20 mouse cellular contexts compared by ENCODE assay signal in genomic region chr15:103005797-103006196, GRCm38 (mm10). TPM values are rescaled to one million over a fixed set of nuclear protein-coding genes. Genes with fewer than 3 reads are reported as not detected.
DNase-seq lines count a peak whose midpoint lies in the region; TF ChIP-seq lines count a peak whose summit lies in the region.
"Had no signal": no experiment of that assay in that cellular context is flagged by ENCODE, and none has a peak within 500 bp of the region (broad histone marks: within the 10 kb centered on the region; RNA-seq: fewer than 3 reads in every experiment).

No protein-coding gene starts in this region.

- no peak for TF ChIP-seq CTCF in kidney, adult 2 months (conservative IDR thresholded peaks at IDR 0.05; ENCODE audit: insufficient read depth, insufficient read length, low read depth, low read length)
- TF ChIP-seq CTCF in small intestine, adult 2 months (IDR thresholded peaks at IDR 0.05; ENCODE audit: extremely low read depth, insufficient read length, insufficient replicate concordance, low read depth, low read length): no peak

- peaks cover 21% of the 10 kb centered on the region for H3K4me1 ChIP-seq in kidney, adult 2 months (ENCODE audit: control insufficient read depth, insufficient read depth, low read length)
- H3K4me1 ChIP-seq in brown adipose tissue, adult 24 weeks (ENCODE audit: control insufficient read depth, insufficient read depth, insufficient read length, low read length): 0 out of 2 replicates have a peak, but pooled peaks cover 4% of the 10 kb centered on the region
- peaks cover 99% of the 10 kb centered on the region for H3K4me1 ChIP-seq in limb, embryonic 10.5 days
- peaks cover 2% of the 10 kb centered on the region; the same call in 1 of the 2 replicates for H3K4me1 ChIP-seq in small intestine, adult 2 months (ENCODE audit: control insufficient read depth, insufficient read depth, insufficient read length, low read length)
- H3K4me1 ChIP-seq: embryonic facial prominence, embryonic 15.5 days; hindbrain, embryonic 13.5 days had no signal

- H3K36me3 ChIP-seq in kidney, adult 2 months (ENCODE audit: control insufficient read depth, insufficient read depth, low read length): no peaks in the 10 kb centered on the region
- no peaks in the 10 kb centered on the region for H3K36me3 ChIP-seq in limb, embryonic 10.5 days
- no peaks in the 10 kb centered on the region for H3K36me3 ChIP-seq in small intestine, adult 2 months (ENCODE audit: control insufficient read depth, insufficient read depth, low read length)
- H3K36me3 ChIP-seq: embryonic facial prominence, embryonic 15.5 days; heart, embryonic 12.5 days; hindbrain, embryonic 13.5 days had no signal

- H3K27ac ChIP-seq in kidney, adult 2 months (ENCODE audit: insufficient read depth, low read depth, low read length): peak overlapping the region; percentile 37; the same call in 1 of the 2 replicates
- peak overlapping the region; percentile 77 for H3K27ac ChIP-seq in brown adipose tissue, adult 24 weeks (replicated peaks; ENCODE audit: low read depth, low read length)
- H3K27ac ChIP-seq in limb, embryonic 10.5 days: peak overlapping the region; percentile 83
- H3K27ac ChIP-seq in small intestine, adult 2 months (ENCODE audit: insufficient read depth, low read depth, low read length): peak overlapping the region; percentile 52
- H3K27ac ChIP-seq: embryonic facial prominence, embryonic 15.5 days; hindbrain, embryonic 13.5 days; layer of hippocampus, adult 2 months had no signal

- DNase-seq in kidney, adult 2 months: no peak
- no peak for DNase-seq in kidney, postnatal 14 days
- DNase-seq in limb, embryonic 10.5 days (ENCODE audit: low spot score): no peak
- no peak for DNase-seq in natural killer cell, adult 2 months (ENCODE audit: low spot score in 2 of 2)
- DNase-seq in spleen, adult 18-20 months: no peak
- DNase-seq in heart, postnatal 25 days (ENCODE audit: low spot score): no peak
- DNase-seq: cerebellum, postnatal 36 days; lung, adult 2 months; thymus, postnatal 4 days had no signal

- H3K27me3 ChIP-seq in kidney, adult 2 months (replicated peaks; ENCODE audit: control insufficient read depth, insufficient read depth, low read length): no peaks in the 10 kb centered on the region
- H3K27me3 ChIP-seq in limb, embryonic 10.5 days (ENCODE audit: low read depth, poor library complexity, severe bottlenecking): peaks cover 99% of the 10 kb centered on the region
- H3K27me3 ChIP-seq in small intestine, adult 2 months (ENCODE audit: control insufficient read depth, insufficient read depth, low read length): peaks cover 50% of the 10 kb centered on the region
- H3K27me3 ChIP-seq: Patski had no signal

- no peak overlapping the region for H3K4me3 ChIP-seq in kidney, adult 2 months (ENCODE audit: insufficient read depth, low read depth, low read length)
- H3K4me3 ChIP-seq in brown adipose tissue, adult 24 weeks (ENCODE audit: insufficient read depth, low read depth, low read length): peak overlapping the region; percentile 46
- H3K4me3 ChIP-seq in limb, embryonic 10.5 days: peak overlapping the region; percentile 38
- H3K4me3 ChIP-seq in small intestine, adult 2 months (ENCODE audit: low read depth, low read length): no peak overlapping the region
- H3K4me3 ChIP-seq: embryonic facial prominence, embryonic 15.5 days; heart, embryonic 12.5 days; hindbrain, embryonic 13.5 days; layer of hippocampus, adult 2 months had no signal

- no peaks in the 10 kb centered on the region for H3K9me3 ChIP-seq in limb, embryonic 10.5 days (replicated peaks)
- H3K9me3 ChIP-seq: embryonic facial prominence, embryonic 15.5 days; heart, embryonic 12.5 days; hindbrain, embryonic 13.5 days had no signal

- 32% methylated on average over 5 of the region's 5 CpGs for WGBS in kidney, adult 2 months
- 2% methylated on average over 5 of the region's 5 CpGs for WGBS in limb, embryonic 10.5 days
- 17% methylated on average over 5 of the region's 5 CpGs for WGBS in small intestine, adult 2 months

- intact Hi-C loops in heart, postnatal 25 days (cut with DNase I): no loop called here

- TF ChIP-seq POLR2A in kidney, adult 2 months (IDR thresholded peaks at IDR 0.05; ENCODE audit: low read depth, low read length): no peak
- no peak for TF ChIP-seq POLR2A in small intestine, adult 2 months (IDR thresholded peaks at IDR 0.05; ENCODE audit: low read depth, low read length)

RNA-seq across cellular contexts. Expression of gene Hoxc6, which starts 7.7 kb away (rescaled TPM):
- 24.7 and 25.4 TPM in 2 replicates for polyA plus RNA-seq in kidney, adult 2 months (2012; rRNA removed)
- polyA plus RNA-seq in brown adipose tissue, adult 24 weeks (2012; ENCODE audit: insufficient read depth, insufficient read length, missing spikeins): 17.1 and 21.7 TPM in 2 replicates
- 10.1 and 10.2 TPM in 2 replicates for polyA plus RNA-seq in limb, embryonic 10.5 days (2016; fragmentation: Nextera tagmentation; extraction: Ambion mirVana)
- 0.05 and 5.0 TPM in 2 replicates for polyA plus RNA-seq in small intestine, adult 2 months (2012; rRNA removed)
- not detected for total RNA-seq in heart, postnatal 25 days (2021)
- total RNA-seq: layer of hippocampus, adult 2 months; left cerebral cortex, postnatal 25 days; megakaryocyte, adult 5-6 weeks; midbrain, postnatal 0 days had no signal
- polyA plus RNA-seq: forebrain, embryonic 14.5 days; midbrain, postnatal 0 days had no signal

RNA-seq across cellular contexts. Expression of gene Hoxc4, which starts 12.9 kb away (rescaled TPM):
- polyA plus RNA-seq in kidney, adult 2 months (2012; rRNA removed): 2.5 and 2.7 TPM in 2 replicates
- polyA plus RNA-seq in brown adipose tissue, adult 24 weeks (2012; ENCODE audit: insufficient read depth, insufficient read length, missing spikeins): 9.4 and 13.7 TPM in 2 replicates
- 9.1 and 9.8 TPM in 2 replicates for polyA plus RNA-seq in limb, embryonic 10.5 days (2016; fragmentation: Nextera tagmentation; extraction: Ambion mirVana)
- 0.38 and 2.1 TPM in 2 replicates for polyA plus RNA-seq in small intestine, adult 2 months (2012; rRNA removed)
- not detected for total RNA-seq in heart, postnatal 25 days (2021)
- total RNA-seq: layer of hippocampus, adult 2 months; left cerebral cortex, postnatal 25 days; megakaryocyte, adult 5-6 weeks had no signal
- polyA plus RNA-seq: forebrain, embryonic 14.5 days; midbrain, postnatal 0 days had no signal

RNA-seq across cellular contexts. Expression of gene Hoxc8, which starts 15.4 kb away (rescaled TPM):
- 3.4 and 4.0 TPM in 2 replicates for polyA plus RNA-seq in kidney, adult 2 months (2012; rRNA removed)
- 8.9 and 9.8 TPM in 2 replicates for polyA plus RNA-seq in brown adipose tissue, adult 24 weeks (2012; ENCODE audit: insufficient read depth, insufficient read length, missing spikeins)
- 5.1 and 6.0 TPM in 2 replicates for polyA plus RNA-seq in limb, embryonic 10.5 days (2016; fragmentation: Nextera tagmentation; extraction: Ambion mirVana)
- polyA plus RNA-seq in small intestine, adult 2 months (2012; rRNA removed): 1.8 TPM in 1 of 2 replicates, not detected in the other
- total RNA-seq in heart, postnatal 25 days (2021): not detected
- total RNA-seq: layer of hippocampus, adult 2 months; left cerebral cortex, postnatal 25 days; megakaryocyte, adult 5-6 weeks; midbrain, postnatal 0 days had no signal
- polyA plus RNA-seq: embryonic facial prominence, embryonic 15.5 days; forebrain, embryonic 14.5 days; lung, adult 2 months; midbrain, postnatal 0 days had no signal

RNA-seq across cellular contexts. Expression of gene Hoxc9, which starts 29.6 kb away (rescaled TPM):
- 5.5 and 7.3 TPM in 2 replicates for polyA plus RNA-seq in kidney, adult 2 months (2012; rRNA removed)
- not detected in 2 replicates for polyA plus RNA-seq in brown adipose tissue, adult 24 weeks (2012; ENCODE audit: insufficient read depth, insufficient read length, missing spikeins)
- polyA plus RNA-seq in limb, embryonic 10.5 days (2016; fragmentation: Nextera tagmentation; extraction: Ambion mirVana): 4.4 and 6.9 TPM in 2 replicates
- polyA plus RNA-seq in small intestine, adult 2 months (2012; rRNA removed): 0.22 TPM in 1 of 2 replicates, not detected in the other
- not detected for total RNA-seq in heart, postnatal 25 days (2021)
- total RNA-seq: layer of hippocampus, adult 2 months; left cerebral cortex, postnatal 25 days; megakaryocyte, adult 5-6 weeks; midbrain, postnatal 0 days had no signal
- polyA plus RNA-seq: embryonic facial prominence, embryonic 15.5 days; forebrain, embryonic 14.5 days; heart, embryonic 12.5 days; lung, adult 2 months; midbrain, postnatal 0 days had no signal

RNA-seq across cellular contexts. Expression of gene Hoxc5, which starts 38.6 kb away (rescaled TPM):
- 4.0 and 4.1 TPM in 2 replicates for polyA plus RNA-seq in kidney, adult 2 months (2012; rRNA removed)
- polyA plus RNA-seq in brown adipose tissue, adult 24 weeks (2012; ENCODE audit: insufficient read depth, insufficient read length, missing spikeins): 14.1 and 15.1 TPM in 2 replicates
- 10.6 and 12.7 TPM in 2 replicates for polyA plus RNA-seq in limb, embryonic 10.5 days (2016; fragmentation: Nextera tagmentation; extraction: Ambion mirVana)
- 0.28 and 1.7 TPM in 2 replicates for polyA plus RNA-seq in small intestine, adult 2 months (2012; rRNA removed)
- not detected for total RNA-seq in heart, postnatal 25 days (2021)
- total RNA-seq: layer of hippocampus, adult 2 months; left cerebral cortex, postnatal 25 days; megakaryocyte, adult 5-6 weeks had no signal
- polyA plus RNA-seq: forebrain, embryonic 14.5 days; midbrain, postnatal 0 days had no signal

Comparison
In these comparisons a context has a peak if more than half of its experiments do, and no peak if none do; other contexts are left out.
1. H3K4me3 ChIP-seq: peak in brown adipose tissue, adult 24 weeks (single experiment) and limb, embryonic 10.5 days (single experiment); none in kidney, adult 2 months (single experiment) and small intestine, adult 2 months (single experiment).
2. Peak in every context shown above with its lines, with median percentiles within 50 percentile points of each other: H3K27ac ChIP-seq.